Mouse (Mus musculus) stomach, postnatal 0 days (tissue): ENCODE results near the gene Pkp3. TPM values are rescaled to one million over a fixed set of nuclear protein-coding genes. Genes with fewer than 3 reads are reported as not detected.

ENCODE experiments used
- ATAC-seq: fragments of 200-750 bp; cut with Nextera tagmentation; 2 replicates; pipeline ENCODE4 v1.8.0; 2017; ENCODE audit not compliant: low FRiP score, low TSS enrichment
- DNase-seq: peaks from one replicate; pipeline ENCODE4 v3.0.0-alpha.2; 2016; ENCODE audit warnings: low spot score
- H3K27ac ChIP-seq: fragments of 300-500 bp; sonication (generic); replicated peaks from 2 replicates; pipeline ENCODE4 v1.5.1; 2014; ENCODE audit warnings: mild to moderate bottlenecking, control low read depth
- H3K27me3 ChIP-seq: fragments of 300-500 bp; sonication (generic); 2 replicates; pipeline ENCODE4 v1.6.1; 2014; ENCODE audit warnings: low read length; ENCODE audit not compliant: control insufficient read depth, insufficient read depth
- H3K36me3 ChIP-seq: fragments of 300-500 bp; sonication (generic); 2 replicates; pipeline ENCODE4 v1.6.1; 2014; ENCODE audit warnings: low read length, mixed read lengths; ENCODE audit not compliant: control insufficient read depth, insufficient read depth
- H3K4me1 ChIP-seq: fragments of 300-500 bp; sonication (generic); replicated peaks from 2 replicates; pipeline ENCODE4 v1.6.1; 2014; ENCODE audit warnings: antibody characterized with exemption; ENCODE audit not compliant: control insufficient read depth, insufficient read depth
- H3K4me2 ChIP-seq: fragments of 300-500 bp; sonication (generic); replicated peaks from 2 replicates; pipeline ENCODE4 v1.6.1; 2014; ENCODE audit warnings: low read depth, mild to moderate bottlenecking, control low read depth, moderate library complexity
- H3K4me3 ChIP-seq: fragments of 300-500 bp; sonication (generic); 2 replicates; pipeline ENCODE4 v1.5.1; 2014; ENCODE audit warnings: low read depth, low read length, control low read depth
- H3K9ac ChIP-seq: fragments of 300-500 bp; sonication (generic); 2 replicates; pipeline ENCODE4 v1.6.1; 2014; ENCODE audit warnings: mild to moderate bottlenecking, low read length, control low read depth, mixed read lengths
- H3K9me3 ChIP-seq: fragments of 300-500 bp; sonication (generic); 2 replicates; pipeline ENCODE4 v1.6.1; 2016; ENCODE audit warnings: low read length; ENCODE audit not compliant: control insufficient read depth
- CTCF ChIP-seq: IDR thresholded peaks from 2 replicates; pipeline ENCODE4 v1.5.1; 2016; ENCODE audit warnings: antibody characterized with exemption, low read depth, mild to moderate bottlenecking, moderate library complexity
- EP300 ChIP-seq: optimal IDR thresholded peaks from 2 replicates; pipeline ENCODE3; 2016; ENCODE audit warnings: antibody characterized with exemption
- WGBS: fragments of 180-500 bp; shearing (Covaris S2); extraction: QIAGEN DNeasy Blood & Tissue Kit; methylation state at CpG from one replicate; pipeline ENCODE4 v1.1.7; 2014; 5-methylcytosine and 5-hydroxymethylcytosine counted together
- polyA plus RNA-seq: library from polyadenylated mRNA; unstranded; fragments of >200 nt; fragmentation: Nextera tagmentation; extraction: Ambion mirVana; gene quantifications from 2 replicates; pipeline ENCODE4 v1.2.1, GENCODE M21; 2015

Pkp3 gene
- polyA plus RNA-seq, 1 experiment from 2014 or later = 97.9 TPM

- Histone ChIP-seq H3K9ac (no peak overlapping the region), H3K4me1 (peaks cover 2% of the 10 kb centered on the region; the same call in 1 of the 2 replicates), H3K4me2 (no peak overlapping the region), H3K9me3 (no peaks in the 10 kb centered on the region), H3K27ac (no peak overlapping the region), H3K36me3 (no peaks in the 10 kb centered on the region), H3K27me3 (no peaks in the 10 kb centered on the region), H3K4me3 (no peak overlapping the region)
- no peak for ATAC-seq
- no peak for TF ChIP-seq EP300
- TF ChIP-seq CTCF = no peak
- WGBS = 93% methylated on average over 4 of the region's 4 CpGs
- no peak for DNase-seq
These were observed 38.5 kb upstream of the Pkp3 start for GRCm38 (mm10) chr7:141039386-141040107.

DNA sequence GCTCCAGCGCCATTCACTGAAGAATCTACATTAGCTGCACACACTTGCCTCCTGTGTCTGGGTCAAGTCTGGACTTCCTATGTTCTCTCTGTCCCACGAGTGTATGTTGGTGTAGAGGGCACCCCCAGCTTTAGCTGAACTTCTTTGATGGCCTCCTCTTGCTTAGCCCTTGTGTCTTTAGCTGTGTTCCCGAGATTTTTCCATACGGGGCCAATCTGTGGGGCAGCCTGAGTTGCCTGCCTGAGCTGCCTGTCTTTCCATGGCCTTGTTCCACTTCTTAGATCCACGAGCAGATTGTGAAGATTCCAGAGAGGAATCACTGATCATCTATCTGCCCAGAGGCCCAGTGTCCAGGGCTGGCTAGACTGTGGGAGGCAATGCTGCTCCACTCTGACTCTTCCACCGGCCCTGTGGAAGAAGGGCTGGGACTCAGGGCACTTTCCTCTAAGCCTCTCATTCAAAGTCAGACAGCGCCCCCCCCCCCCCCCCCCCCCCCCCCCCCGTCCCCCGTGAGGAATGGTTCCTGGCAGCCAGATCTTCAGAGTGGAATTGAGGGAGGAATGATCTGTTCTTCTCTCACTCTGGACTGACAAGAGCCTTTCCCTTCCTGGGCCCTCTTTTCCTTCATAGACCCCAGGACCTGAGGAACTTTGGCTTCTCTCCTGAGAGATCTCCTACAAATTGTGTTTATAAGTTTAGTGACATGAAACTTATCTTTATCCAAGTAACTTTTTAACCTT lies 37.0 kb upstream of the Pkp3 start:
- DNase-seq = no peak

GRCm38 (mm10) chr7:141041661-141042060 lies 36.4 kb upstream of the Pkp3 start:
- DNase-seq (peak; percentile 88), ATAC-seq (peak; percentile 87)
- no peak overlapping the region for H3K9ac ChIP-seq
- no peaks in the 10 kb centered on the region for H3K9me3 ChIP-seq
- no peaks in the 10 kb centered on the region for H3K36me3 ChIP-seq
- whole genome bisulfite sequencing = 3% methylated on average over 5 of the region's 5 CpGs
- TF ChIP-seq CTCF (no peak), EP300 (no peak)
- H3K27me3 ChIP-seq = no peaks in the 10 kb centered on the region
- no peak overlapping the region for H3K4me2 ChIP-seq
- no peak overlapping the region for H3K4me3 ChIP-seq
- peaks cover 2% of the 10 kb centered on the region; the same call in 1 of the 2 replicates for H3K4me1 ChIP-seq
- peak overlapping the region; percentile 81 for H3K27ac ChIP-seq

More for the DNA sequence above, 37.0 kb upstream of the Pkp3 start:
- Histone ChIP-seq H3K4me1 (peaks cover 2% of the 10 kb centered on the region; the same call in 1 of the 2 replicates), H3K9ac (no peak overlapping the region; the same call in 1 of the 2 replicates), H3K27ac (peak overlapping the region; percentile 88), H3K36me3 (no peaks in the 10 kb centered on the region), H3K27me3 (no peaks in the 10 kb centered on the region), H3K9me3 (no peaks in the 10 kb centered on the region), H3K4me3 (no peak overlapping the region), H3K4me2 (no peak overlapping the region)
- 18% methylated on average over 6 of the region's 9 CpGs for WGBS
- ATAC-seq = no peak
- TF ChIP-seq EP300 (no peak), CTCF (no peak)

GRCm38 (mm10) chr7:141042539-141042938 lies 35.5 kb upstream of the Pkp3 start:
- no peak for TF ChIP-seq CTCF
- Histone ChIP-seq H3K27ac (peak overlapping the region; percentile 75), H3K4me2 (no peak overlapping the region), H3K4me3 (no peak overlapping the region), H3K9me3 (no peaks in the 10 kb centered on the region), H3K9ac (no peak overlapping the region), H3K4me1 (peaks cover 7% of the 10 kb centered on the region; the same call in 1 of the 2 replicates), H3K36me3 (no peaks in the 10 kb centered on the region), H3K27me3 (no peaks in the 10 kb centered on the region)
- 31% methylated on average over 4 of the region's 4 CpGs for WGBS
- ATAC-seq (peak; percentile 59; the same call in 1 of the 2 replicates), DNase-seq (peak; percentile 61)

- H3K4me2 ChIP-seq = 0 out of 2 replicates have a peak overlapping the region, but pooled peaks have one; percentile 0
- no peak overlapping the region for H3K4me3 ChIP-seq
- TF ChIP-seq EP300 (no peak), CTCF (no peak)
- peak overlapping the region; percentile 95 for H3K27ac ChIP-seq
- H3K4me1 ChIP-seq = 0 out of 2 replicates have a peak, but pooled peaks cover 9% of the 10 kb centered on the region
- no peaks in the 10 kb centered on the region for H3K9me3 ChIP-seq
- WGBS = 56% methylated on average over 6 of the region's 6 CpGs
- H3K9ac ChIP-seq = peak overlapping the region; percentile 41; the same call in 1 of the 2 replicates
- ATAC-seq = no peak
- no peak for DNase-seq
- H3K27me3 ChIP-seq = no peaks in the 10 kb centered on the region
- H3K36me3 ChIP-seq = no peaks in the 10 kb centered on the region
These were observed 31.0 kb upstream of the Pkp3 start for GRCm38 (mm10) chr7:141046931-141047580.
